Mouse (Mus musculus) stomach, postnatal 0 days (tissue): ENCODE results near the gene Tcf7l1.

Experiments used
- CTCF ChIP-seq: IDR thresholded peaks from 2 replicates; pipeline ENCODE4 v1.5.1; 2016; ENCODE audit warnings: antibody characterized with exemption, low read depth, mild to moderate bottlenecking, moderate library complexity
- EP300 ChIP-seq: optimal IDR thresholded peaks from 2 replicates; pipeline ENCODE3; 2016; ENCODE audit warnings: antibody characterized with exemption

- TF ChIP-seq CTCF = no peak
- TF ChIP-seq EP300 = no peak
These were observed 25.4 kb downstream of the Tcf7l1 start for GRCm38 (mm10) chr6:72763616-72764015.
